ENCODE assay signal across 8 mouse cellular contexts in genomic region chr6:128200847-128201640, GRCm38 (mm10). TPM values are rescaled to one million over a fixed set of nuclear protein-coding genes. Genes with fewer than 3 reads are reported as not detected.
DNase-seq lines count a peak whose midpoint lies in the region; ATAC-seq lines count a peak whose summit lies in the region.

No protein-coding gene starts in this region.

- peak; percentile 4; the same call in 1 of the 2 replicates for ATAC-seq in common myeloid progenitor, adult 5-6 weeks (replicated peaks; ENCODE audit: low read depth, poor library complexity, severe bottlenecking)

- H3K36me3 ChIP-seq in megakaryocyte, embryonic 14.5 days (replicated peaks; ENCODE audit: low read length), result no peaks in the 10 kb centered on the region

- H3K4me1 ChIP-seq in megakaryocyte, embryonic 14.5 days, result peaks cover 13% of the 10 kb centered on the region

- intact Hi-C loops in left cerebral cortex, postnatal 10 days (cut with DNase I), result no loop called here

- H3K27me3 ChIP-seq in megakaryocyte, embryonic 14.5 days (replicated peaks), result peaks cover 7% of the 10 kb centered on the region

- peak overlapping the region; percentile 93 for H3K4me3 ChIP-seq in megakaryocyte, embryonic 14.5 days (replicated peaks)

- no peaks in the 10 kb centered on the region for H3K9me3 ChIP-seq in megakaryocyte, embryonic 14.5 days

- peak; percentile 63 for DNase-seq in gastrocnemius, adult 18-20 months (ENCODE audit: low spot score)
- DNase-seq in gastrocnemius, postnatal 25 days, result no peak
- peak; percentile 77 for DNase-seq in gastrocnemius, postnatal 10 days
- peak; percentile 82 for DNase-seq in induced T-regulatory cell, adult 2 months (ENCODE audit: low read depth)
- DNase-seq in left cerebral cortex, postnatal 10 days (ENCODE audit: extremely low spot score in 1 of 2, low spot score in 2 of 2), result peak; percentile 53 to 81
- DNase-seq in right cerebral cortex, postnatal 25 days, result peak; percentile 35

RNA-seq across cellular contexts. Expression of gene Tspan9, which starts 57.6 kb away (rescaled TPM):
- total RNA-seq in gastrocnemius, adult 18-20 months (2021), result 10 to 100 TPM; 31.2 to 47.6 TPM
- total RNA-seq in gastrocnemius, postnatal 25 days (2021), result 10 to 100 TPM; 48.6 to 56.6 TPM
- 0.29 and 0.69 TPM in 2 replicates for total RNA-seq in common myeloid progenitor, adult 5-6 weeks (2017)
- total RNA-seq in gastrocnemius, postnatal 10 days (2021), result 100 to 1,000 TPM; 109 to 119 TPM
- 10 to 100 TPM; 84.7 to 89.1 TPM for total RNA-seq in left cerebral cortex, postnatal 10 days (2021)
- polyA plus RNA-seq in megakaryocyte, embryonic 14.5 days (2012; ENCODE audit: insufficient read depth, low replicate concordance), result 87.8 and 156 TPM in 2 replicates

Comparison
In these comparisons a context has a peak if more than half of its experiments do, and no peak if none do; other contexts are left out.
1. RNA of gene Tspan9, which starts 57.6 kb away (total RNA-seq): 109 to 119 TPM in gastrocnemius, postnatal 10 days, 84.7 to 89.1 TPM in left cerebral cortex, postnatal 10 days, 48.6 to 56.6 TPM in gastrocnemius, postnatal 25 days and 31.2 to 47.6 TPM in gastrocnemius, adult 18-20 months; 0.29 to 0.69 TPM in common myeloid progenitor, adult 5-6 weeks; every median in the first group is over 10 times any median in the second.